Comparison of ENCODE assay signal across 9 mouse cellular contexts in genomic region chr8:92358141-92358999, GRCm38 (mm10). TPM values are rescaled to one million over a fixed set of nuclear protein-coding genes. Genes with fewer than 3 reads are reported as not detected.
DNase-seq lines count a peak whose midpoint lies in the region; ATAC-seq and TF ChIP-seq lines count a peak whose summit lies in the region.
"Had no signal": no experiment of that assay in that cellular context is flagged by ENCODE, and none has a peak within 500 bp of the region (broad histone marks: within the 10 kb centered on the region; RNA-seq: fewer than 3 reads in every experiment).

No protein-coding gene starts in this region.

- no peak for ATAC-seq in erythroblast, adult 5-6 weeks (replicated peaks; ENCODE audit: low FRiP score, poor library complexity, severe bottlenecking)

- no peak for TF ChIP-seq CTCF in thymus, adult 2 months (IDR thresholded peaks at IDR 0.05; ENCODE audit: borderline replicate concordance, control insufficient read depth, extremely low read depth, insufficient read depth, low read length, poor library complexity)
- no peak for TF ChIP-seq CTCF in liver, adult 2 months (IDR thresholded peaks at IDR 0.05; ENCODE audit: low read depth, low read length)

- TF ChIP-seq POLR2A in thymus, adult 2 months (IDR thresholded peaks at IDR 0.05; ENCODE audit: control insufficient read depth, extremely low read depth, insufficient read depth, low read length, poor library complexity): no peak
- TF ChIP-seq POLR2A in liver, adult 2 months (IDR thresholded peaks at IDR 0.05; ENCODE audit: extremely low read depth, insufficient read depth, low read length): no peak

- peaks cover 32% of the 10 kb centered on the region for H3K27me3 ChIP-seq in thymus, adult 2 months (ENCODE audit: control insufficient read depth, insufficient read depth, low read length)
- H3K27me3 ChIP-seq in liver, adult 2 months (ENCODE audit: control insufficient read depth, insufficient read depth, low read length): peaks cover 42% of the 10 kb centered on the region

- H3K79me2 ChIP-seq in liver, adult 2 months (ENCODE audit: control insufficient read depth, insufficient read depth, low read length): no peaks in the 10 kb centered on the region

- H3K36me3 ChIP-seq in thymus, adult 2 months (ENCODE audit: control insufficient read depth, insufficient read depth, low read length): no peaks in the 10 kb centered on the region
- H3K36me3 ChIP-seq in liver, adult 2 months (ENCODE audit: control insufficient read depth, insufficient read depth, low read length): no peaks in the 10 kb centered on the region

- peaks cover 9% of the 10 kb centered on the region; the same call in 1 of the 2 replicates for H3K4me1 ChIP-seq in thymus, adult 2 months (replicated peaks; ENCODE audit: control insufficient read depth, insufficient read depth, low read length)
- H3K4me1 ChIP-seq in liver, adult 2 months (ENCODE audit: control insufficient read depth, insufficient read depth, low read length): peaks cover 3% of the 10 kb centered on the region

- no peak overlapping the region for H3K4me3 ChIP-seq in thymus, adult 2 months (ENCODE audit: control insufficient read depth, insufficient read depth, low read length)
- peak overlapping the region; percentile 32; the same call in 1 of the 2 replicates for H3K4me3 ChIP-seq in liver, adult 2 months (ENCODE audit: insufficient read depth, low read depth, low read length)
- H3K4me3 ChIP-seq: erythroblast, embryonic 14.5 days had no signal

- no peak overlapping the region for H3K9ac ChIP-seq in liver, adult 2 months (ENCODE audit: low read depth, low read length)

- peak; percentile 32 for DNase-seq in adrenal gland, postnatal 10 days
- no peak for DNase-seq in adrenal gland, postnatal 25 days
- DNase-seq in thymus, adult 2 months: peak; percentile 11
- no peak for DNase-seq in thymus, postnatal 0 days (ENCODE audit: low spot score)
- DNase-seq in heart, postnatal 4 days: peak; percentile 29
- DNase-seq in liver, adult 2 months (ENCODE audit: extremely low read depth, low read depth, low spot score): no peak
- peak; percentile 48 for DNase-seq in retina, postnatal 1 day

- 3% methylated on average over 78 of the region's 80 CpGs for WGBS in thymus, adult 2 months
- 2% methylated on average over 80 of the region's 80 CpGs for WGBS in liver, adult 2 months

- no peak overlapping the region for H3K27ac ChIP-seq in thymus, adult 2 months (ENCODE audit: control insufficient read depth, insufficient read depth, low read length)
- H3K27ac ChIP-seq in liver, adult 2 months (replicated peaks; ENCODE audit: insufficient read depth, low read depth, low read length): no peak overlapping the region

RNA-seq across cellular contexts. Expression of gene Irx5, which starts 0.9 kb away (rescaled TPM):
- total RNA-seq in adrenal gland, postnatal 10 days (2021): 1 to 10 TPM; 1.7 to 1.9 TPM
- 2.9 and 3.3 TPM in 2 replicates for total RNA-seq in adrenal gland, postnatal 25 days (2021)
- polyA plus RNA-seq in thymus, adult 2 months (2012; rRNA removed): 0.18 and 0.53 TPM in 2 replicates
- polyA plus RNA-seq in thymus, postnatal 0 days (2015; fragmentation: Nextera tagmentation; extraction: Ambion mirVana): 0.12 TPM in 1 of 2 replicates, not detected in the other
- total RNA-seq in heart, postnatal 4 days (2021): 10 to 100 TPM; 12.0 to 12.7 TPM
- total RNA-seq in liver, adult 2 months (2014; rRNA removed): not detected in 2 replicates
- not detected in 2 replicates for polyA plus RNA-seq in liver, adult 2 months (2012; rRNA removed)
- total RNA-seq in erythroblast, adult 5-6 weeks (2015; ENCODE audit: low replicate concordance): not detected in 2 replicates
- not detected in 2 replicates for total RNA-seq in erythroblast, adult 5-6 weeks (2017; ENCODE audit: low replicate concordance)

Comparison
In these comparisons a context has a peak if more than half of its experiments do, and no peak if none do; other contexts are left out.
1. DNase-seq: peak in adrenal gland, postnatal 10 days (single experiment), thymus, adult 2 months (single experiment), heart, postnatal 4 days (single experiment) and retina, postnatal 1 day (single experiment); none in adrenal gland, postnatal 25 days (single experiment), thymus, postnatal 0 days (single experiment) and liver, adult 2 months (single experiment).